Mouse (Mus musculus) MEL (cell line): ENCODE measurements around the gene Hsh2d. TPM values are rescaled to one million over a fixed set of nuclear protein-coding genes. Genes with fewer than 3 reads are reported as not detected.

ENCODE experiments used
- DNase-seq: peaks from one replicate; pipeline ENCODE4 v3.0.0; 2011; ENCODE audit warnings: low read depth, low spot score
- H3K27ac ChIP-seq: 2 replicates; pipeline ENCODE4 v1.5.1; 2012; ENCODE audit warnings: low read depth, mild to moderate bottlenecking, control low read depth, low read length, moderate library complexity; ENCODE audit not compliant: control insufficient read depth
- H3K27me3 ChIP-seq, 2 experiments: fragments of 150-350 bp in 1 of 2; sonication (generic) in 1 of 2; 2 replicates each; pipeline ENCODE4 v1.6.1; 2012; ENCODE audit warnings: low read length in 2 of 2, mild to moderate bottlenecking in 2 of 2, improper control_type of control experiment in 1 of 2, moderate library complexity in 1 of 2; ENCODE audit not compliant: insufficient read depth in 2 of 2, control insufficient read depth in 1 of 2
- H3K36me3 ChIP-seq, 2 experiments: 2 replicates each; pipeline ENCODE4 v1.6.1; 2012 to 2014; ENCODE audit warnings: low read length in 2 of 2, improper control_type of control experiment in 1 of 2, inconsistent platforms in 1 of 2, mild to moderate bottlenecking in 1 of 2; ENCODE audit not compliant: insufficient read depth in 2 of 2, control insufficient read depth in 1 of 2
- H3K4me1 ChIP-seq, 2 experiments: fragments of 150-350 bp in 1 of 2; sonication (generic) in 1 of 2; 2 replicates each; pipeline ENCODE4 v1.6.1; 2012; ENCODE audit warnings: low read length in 2 of 2, improper control_type of control experiment in 1 of 2, mild to moderate bottlenecking in 1 of 2; ENCODE audit not compliant: insufficient read depth in 2 of 2, control insufficient read depth in 1 of 2
- H3K4me3 ChIP-seq, 2 experiments: fragments of 150-350 bp in 1 of 2; sonication (generic) in 1 of 2; 2 replicates each; pipeline ENCODE4 v1.5.1; 2012; ENCODE audit warnings: low read depth in 2 of 2, low read length in 2 of 2, mild to moderate bottlenecking in 2 of 2, moderate library complexity in 2 of 2, control low read depth in 1 of 2, improper control_type of control experiment in 1 of 2; ENCODE audit not compliant: control insufficient read depth in 1 of 2, insufficient read depth in 1 of 2
- H3K79me2 ChIP-seq: 2 replicates; pipeline ENCODE4 v1.6.1; 2012; ENCODE audit warnings: mild to moderate bottlenecking, low read length, moderate library complexity; ENCODE audit not compliant: control insufficient read depth, poor library complexity, insufficient read depth
- H3K9ac ChIP-seq: 2 replicates; pipeline ENCODE4 v1.6.1; 2012; ENCODE audit warnings: low read depth, mild to moderate bottlenecking, control low read depth, low read length, moderate library complexity; ENCODE audit not compliant: control insufficient read depth, poor library complexity, severe bottlenecking
- H3K9me3 ChIP-seq: fragments of 150-350 bp; sonication (generic); replicated peaks from 2 replicates; pipeline ENCODE4 v1.6.1; 2012; ENCODE audit warnings: mild to moderate bottlenecking, low read length, improper control_type of control experiment, moderate library complexity; ENCODE audit not compliant: insufficient read depth
- CHD1 ChIP-seq: IDR thresholded peaks from 2 replicates; pipeline ENCODE4 v1.6.1; 2012; ENCODE audit warnings: low read depth, mild to moderate bottlenecking, inconsistent platforms, low read length, improper control_type of control experiment
- EP300 ChIP-seq, 2 experiments: IDR thresholded peaks; 2 replicates each; pipeline ENCODE4 v1.6.1; 2011; ENCODE audit warnings: improper control_type of control experiment in 2 of 2, low read length in 2 of 2, low read depth in 1 of 2, mild to moderate bottlenecking in 1 of 2
- ETS1 ChIP-seq: IDR thresholded peaks from 2 replicates; pipeline ENCODE4 v1.6.1; 2012; ENCODE audit warnings: low read depth, mild to moderate bottlenecking, inconsistent platforms, low read length, improper control_type of control experiment, moderate library complexity
- GABPA ChIP-seq: IDR thresholded peaks from 2 replicates; pipeline ENCODE4 v1.6.1; 2012; ENCODE audit warnings: low read depth, mild to moderate bottlenecking, inconsistent platforms, low read length, improper control_type of control experiment, moderate library complexity
- GATA1 ChIP-seq: IDR thresholded peaks from 2 replicates; pipeline ENCODE4 v1.6.1; 2011; ENCODE audit warnings: low read depth, low read length, improper control_type of control experiment
- MXI1 ChIP-seq: IDR thresholded peaks from 2 replicates; pipeline ENCODE4 v1.6.1; 2011; ENCODE audit warnings: mild to moderate bottlenecking, low read depth, low read length, improper control_type of control experiment
- NELFE ChIP-seq: IDR thresholded peaks from 2 replicates; pipeline ENCODE4 v1.6.1; 2011; ENCODE audit warnings: low read depth, low read length, improper control_type of control experiment
- POLR2A ChIP-seq, 2 experiments: IDR thresholded peaks; 2 replicates each; pipeline ENCODE4 v1.6.1; 2011 to 2012; ENCODE audit warnings: low read length in 2 of 2, mild to moderate bottlenecking in 2 of 2, control low read depth in 1 of 2, improper control_type of control experiment in 1 of 2, low read depth in 1 of 2, moderate library complexity in 1 of 2; ENCODE audit not compliant: control insufficient read depth in 1 of 2, insufficient read depth in 1 of 2, poor library complexity in 1 of 2
- RCOR1 ChIP-seq: IDR thresholded peaks from 2 replicates; pipeline ENCODE4 v1.6.1; 2012; ENCODE audit warnings: low read depth, mild to moderate bottlenecking, inconsistent platforms, low read length, improper control_type of control experiment
- SIN3A ChIP-seq: IDR thresholded peaks from 2 replicates; pipeline ENCODE4 v1.6.1; 2012; ENCODE audit warnings: low read length, improper control_type of control experiment, inconsistent platforms
- TBP ChIP-seq: IDR thresholded peaks from 2 replicates; pipeline ENCODE4 v1.8.0; 2011; ENCODE audit warnings: low read depth, low read length, improper control_type of control experiment
- TCF12 ChIP-seq: IDR thresholded peaks from 2 replicates; pipeline ENCODE4 v1.6.1; 2014; ENCODE audit warnings: low read depth, mild to moderate bottlenecking, inconsistent platforms, low read length, improper control_type of control experiment, moderate library complexity
- ZC3H11A ChIP-seq: IDR thresholded peaks from 2 replicates; pipeline ENCODE4 v1.6.1; 2012; ENCODE audit warnings: low read depth, mild to moderate bottlenecking, inconsistent platforms, low read length, improper control_type of control experiment
- ZNF384 ChIP-seq: IDR thresholded peaks from 2 replicates; pipeline ENCODE4 v1.6.1; 2012; ENCODE audit warnings: low read depth, mild to moderate bottlenecking, inconsistent platforms, low read length, improper control_type of control experiment
- polyA plus RNA-seq, 2 experiments: library from polyadenylated mRNA; stranded (reverse) in 1 of 2; unstranded in 1 of 2; fragments of >175 nt in 1 of 2; fragments of >200 nt in 1 of 2; gene quantifications; 2 replicates each; pipeline versions ENCODE4 v1.2.1 to v1.2.4; 2012; ENCODE audit warnings: low replicate concordance in 2 of 2, low read depth in 1 of 2; ENCODE audit not compliant: insufficient read length in 2 of 2, insufficient read depth in 1 of 2, missing spikeins in 1 of 2
- total RNA-seq: library from RNA; depleted of rRNA; stranded (reverse); fragments of 300-350 nt; gene quantifications from 2 replicates; pipeline ENCODE4 v1.2.3, GENCODE M21; 2012; rRNA removed

Gene Hsh2d
- total and polyA plus RNA-seq, 3 experiments = 0.04 to 0.13 TPM; not detected in 1

DNA sequence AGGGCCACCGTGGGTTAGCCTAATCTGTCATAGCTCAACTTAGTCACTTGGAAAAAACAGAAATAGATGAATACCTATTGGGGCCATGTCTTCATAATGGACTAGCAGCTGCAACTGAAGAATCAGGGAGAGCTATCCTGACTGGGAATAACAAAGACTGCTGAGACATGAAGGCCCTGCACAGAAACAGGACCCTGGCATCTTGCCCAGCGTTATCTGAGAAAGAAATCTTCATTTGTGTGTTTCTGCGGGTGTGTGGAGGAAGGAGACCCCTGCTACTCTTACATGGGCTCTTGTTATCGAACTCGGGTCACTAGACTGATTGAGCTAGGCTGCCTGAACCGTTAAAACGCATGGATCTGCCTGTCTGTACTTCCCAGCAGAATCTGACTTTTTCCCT is 51.5 kb downstream of the Hsh2d start:
- H3K9me3 ChIP-seq = no peaks in the 10 kb centered on the region
- peaks cover 0 to 13% of the 10 kb centered on the region in 2 experiments; a peak in 2 of 4 replicates for H3K4me1 ChIP-seq
- no peak for TF ChIP-seq ZC3H11A
- no peak for TF ChIP-seq GABPA
- TF ChIP-seq POLR2A (IDR thresholded peaks at IDR 0.05; ENCODE audit: control insufficient read depth in 1 of 2, insufficient read depth in 1 of 2, low read depth in 1 of 2, low read length in 2 of 2, poor library complexity in 1 of 2) = no peak
- peak; percentile 41; the same call in 1 of the 2 replicates for TF ChIP-seq ETS1
- 0 out of 2 replicates have a peak, but pooled peaks have one; percentile 32 for TF ChIP-seq RCOR1
- TF ChIP-seq GATA1 = peak; percentile 60
- peak; percentile 50 for TF ChIP-seq SIN3A
- peak; percentile 50; the same call in 1 of the 2 replicates for TF ChIP-seq MXI1
- TF ChIP-seq EP300 (IDR thresholded peaks at IDR 0.05; ENCODE audit: low read depth in 1 of 2, low read length in 2 of 2) = peak; percentile 37 to 39; a peak in 2 of 4 replicates
- peak; percentile 69 for DNase-seq
- no peaks in the 10 kb centered on the region for H3K27me3 ChIP-seq
- peaks cover 0 to 8% of the 10 kb centered on the region in 2 experiments; a peak in 2 of 4 replicates for H3K36me3 ChIP-seq
- peak overlapping the region; percentile 95 for H3K27ac ChIP-seq
- peak overlapping the region; percentile 51 to 87 for H3K4me3 ChIP-seq
- peak overlapping the region; percentile 87 for H3K9ac ChIP-seq
- H3K79me2 ChIP-seq = peaks cover 18% of the 10 kb centered on the region

DNA sequence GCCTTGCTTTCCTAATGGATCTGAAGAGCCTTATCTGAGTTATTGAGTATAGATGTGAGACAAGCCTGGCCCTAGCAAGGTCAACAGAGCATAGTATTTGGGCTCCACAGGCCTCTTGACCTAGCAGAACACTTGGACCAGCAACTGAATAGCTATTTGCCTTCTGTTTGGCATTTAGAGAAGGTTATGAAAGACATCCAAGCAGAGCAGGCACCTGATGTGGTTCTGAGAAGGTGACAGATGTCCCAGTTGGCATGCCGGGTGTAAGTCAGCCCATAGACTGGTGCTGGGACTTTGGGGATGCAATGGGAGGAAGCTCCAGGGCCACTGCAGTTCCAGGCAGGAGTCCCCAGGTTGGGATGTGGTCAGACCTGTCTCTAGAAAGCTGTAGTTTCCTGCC is 52.8 kb downstream of the Hsh2d start:
- no peak overlapping the region for H3K9ac ChIP-seq
- H3K27ac ChIP-seq = no peak overlapping the region
- peaks cover 0 to 13% of the 10 kb centered on the region in 2 experiments; a peak in 2 of 4 replicates for H3K4me1 ChIP-seq
- no peaks in the 10 kb centered on the region for H3K27me3 ChIP-seq
- peaks cover 18% of the 10 kb centered on the region for H3K79me2 ChIP-seq
- TF ChIP-seq TCF12 (no peak), TBP (no peak), NELFE (no peak), SIN3A (no peak), ETS1 (no peak)
- H3K9me3 ChIP-seq = no peaks in the 10 kb centered on the region
- DNase-seq = no peak
- peaks cover 0 to 8% of the 10 kb centered on the region in 2 experiments; a peak in 2 of 4 replicates for H3K36me3 ChIP-seq
- no peak overlapping the region for H3K4me3 ChIP-seq

DNA sequence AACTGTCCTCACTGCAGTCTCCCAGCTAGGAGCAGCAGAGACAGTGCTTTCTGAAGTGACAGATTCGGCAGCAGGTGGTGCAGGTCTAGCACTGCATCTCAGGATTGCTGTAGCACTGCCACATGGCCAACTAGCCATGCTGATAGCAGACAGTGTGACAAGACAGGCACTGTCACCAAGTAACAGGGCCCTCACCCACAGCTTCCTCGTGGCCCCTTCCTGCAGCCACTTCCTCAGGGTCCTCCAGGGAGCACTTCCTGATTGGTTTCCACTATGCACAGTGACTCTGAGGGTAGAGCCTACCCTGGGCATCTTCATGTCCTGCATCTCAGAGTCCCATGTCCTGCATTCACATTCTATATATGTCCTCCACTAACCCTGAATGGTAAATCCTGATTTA is 55.2 kb downstream of the Hsh2d start:
- peaks cover 18% of the 10 kb centered on the region for H3K79me2 ChIP-seq
- no peak overlapping the region for H3K4me3 ChIP-seq
- no peaks in the 10 kb centered on the region for H3K9me3 ChIP-seq
- DNase-seq = no peak
- H3K27ac ChIP-seq = no peak overlapping the region
- no peak overlapping the region for H3K9ac ChIP-seq
- H3K27me3 ChIP-seq = no peaks in the 10 kb centered on the region
- H3K36me3 ChIP-seq = peaks cover 0 to 8% of the 10 kb centered on the region in 2 experiments; a peak in 3 of 4 replicates
- peaks cover 0 to 13% of the 10 kb centered on the region in 2 experiments; a peak in 2 of 4 replicates for H3K4me1 ChIP-seq
- no peak for TF ChIP-seq CHD1
- peak; percentile 61 for TF ChIP-seq ZNF384

Other genes starting within 250 kb of the Hsh2d start
- gene Zfp961, start 238.6 kb upstream of the Hsh2d start, total RNA-seq = 28.2 and 30.6 TPM in 2 replicates
- 10 to 100 TPM in 1 of 2 experiments, not detected in 1; 26.1 TPM for gene Zfp961, start 238.6 kb upstream of the Hsh2d start, polyA plus RNA-seq
- gene Cyp4f18, start 180.0 kb upstream of the Hsh2d start, total RNA-seq = 0.08 TPM in 1 of 2 replicates, not detected in the other
- not detected for gene Cyp4f18, start 180.0 kb upstream of the Hsh2d start, polyA plus RNA-seq
- gene Olfr372, start 148.4 kb upstream of the Hsh2d start, total RNA-seq = 0.04 TPM in 1 of 2 replicates, not detected in the other
- gene Olfr372, start 148.4 kb upstream of the Hsh2d start, polyA plus RNA-seq = under 1 TPM in 1 of 2 experiments, not detected in 1; 0.01 TPM
- gene Olfr373, start 106.5 kb upstream of the Hsh2d start, total RNA-seq = 0.04 TPM in 1 of 2 replicates, not detected in the other
- 1 to 10 TPM in 1 of 2 experiments, not detected in 1; 1.0 TPM for gene Olfr373, start 106.5 kb upstream of the Hsh2d start, polyA plus RNA-seq
- 0.08 TPM in 1 of 2 replicates, not detected in the other for gene Olfr374, start 82.6 kb upstream of the Hsh2d start, total RNA-seq
- gene Olfr374, start 82.6 kb upstream of the Hsh2d start, polyA plus RNA-seq = under 1 TPM in 1 of 2 experiments, not detected in 1; 0.06 TPM
- 0.12 TPM in 1 of 2 replicates, not detected in the other for gene Tpm4, start 54.7 kb upstream of the Hsh2d start, total RNA-seq
- under 1 TPM in 1 of 2 experiments, not detected in 1; 0.36 TPM for gene Tpm4, start 54.7 kb upstream of the Hsh2d start, polyA plus RNA-seq
- gene Rab8a, start 28.4 kb upstream of the Hsh2d start, total RNA-seq = 95.2 and 97.4 TPM in 2 replicates
- 100 to 1,000 TPM in 1 of 2 experiments, not detected in 1; 139 TPM for gene Rab8a, start 28.4 kb upstream of the Hsh2d start, polyA plus RNA-seq
- gene Cib3, start 23.2 kb downstream of the Hsh2d start, total RNA-seq = not detected in 2 replicates
- gene Cib3, start 23.2 kb downstream of the Hsh2d start, polyA plus RNA-seq = not detected
- not detected in 2 replicates for gene Gm11034, start 24.0 kb downstream of the Hsh2d start, total RNA-seq
- gene Gm11034, start 24.0 kb downstream of the Hsh2d start, polyA plus RNA-seq = not detected
- gene Fam32a, start 30.1 kb downstream of the Hsh2d start, total RNA-seq = 42.2 and 45.5 TPM in 2 replicates
- 10 to 100 TPM in 1 of 2 experiments, not detected in 1; 45.9 TPM for gene Fam32a, start 30.1 kb downstream of the Hsh2d start, polyA plus RNA-seq
- 45.7 and 47.4 TPM in 2 replicates for gene Ap1m1, start 50.4 kb downstream of the Hsh2d start, total RNA-seq
- 100 to 1,000 TPM in 1 of 2 experiments, not detected in 1; 117 TPM for gene Ap1m1, start 50.4 kb downstream of the Hsh2d start, polyA plus RNA-seq
- gene Gm10282, start 115.6 kb downstream of the Hsh2d start, total RNA-seq = 11.4 and 11.7 TPM in 2 replicates
- gene Gm10282, start 115.6 kb downstream of the Hsh2d start, polyA plus RNA-seq = 100 to 1,000 TPM in 1 of 2 experiments, not detected in 1; 133 TPM
- not detected in 2 replicates for gene Klf2, start 129.4 kb downstream of the Hsh2d start, total RNA-seq
- not detected for gene Klf2, start 129.4 kb downstream of the Hsh2d start, polyA plus RNA-seq
- 18.6 and 19.1 TPM in 2 replicates for gene Eps15l1, start 231.8 kb downstream of the Hsh2d start, total RNA-seq
- 10 to 100 TPM in 1 of 2 experiments, not detected in 1; 40.8 TPM for gene Eps15l1, start 231.8 kb downstream of the Hsh2d start, polyA plus RNA-seq